Mouse (Mus musculus) urinary bladder, postnatal 36 days (tissue): ENCODE measurements at regions not wholly inside any gene's neighbourhood (a gene's known extent, or its start where the extent isn't known, plus 50 kb on each side); places are given as distances from the start of the nearest gene placed in this dataset.

Experiments
- DNase-seq, 2 experiments: peaks; one replicate each; pipeline ENCODE4 v3.0.0; 2022; ENCODE audit warnings: low spot score in 2 of 2, mixed read lengths in 1 of 2

GRCm38 (mm10) chr1:157957506-157957905, 398.6 kb downstream of the Brinp2 start:
- no peak for DNase-seq

- no peak for DNase-seq
Observed at GRCm38 (mm10) chr1:157964461-157964860, 391.7 kb downstream of the Brinp2 start.

GRCm38 (mm10) chr1:157969635-157970111, 386.5 kb downstream of the Brinp2 start:
- no peak for DNase-seq

GRCm38 (mm10) chr1:157973373-157974232, 382.5 kb downstream of the Brinp2 start:
- no peak for DNase-seq

GRCm38 (mm10) chr1:157974656-157975055, 381.5 kb downstream of the Brinp2 start:
- DNase-seq = no peak

- no peak for DNase-seq
Observed at GRCm38 (mm10) chr1:158019161-158019560, 337.0 kb downstream of the Brinp2 start.

- no peak for DNase-seq
Observed at GRCm38 (mm10) chr1:158039756-158040155, 316.4 kb downstream of the Brinp2 start.

GRCm38 (mm10) chr1:158040334-158040733, 315.8 kb downstream of the Brinp2 start:
- no peak for DNase-seq

- DNase-seq = no peak
Observed at GRCm38 (mm10) chr1:158052644-158053043, 303.5 kb downstream of the Brinp2 start.

- no peak for DNase-seq
Observed at GRCm38 (mm10) chr1:158054961-158055360, 301.2 kb downstream of the Brinp2 start.

- DNase-seq = no peak
Observed at GRCm38 (mm10) chr1:158056994-158057630, 299.0 kb downstream of the Brinp2 start.

GRCm38 (mm10) chr1:158057789-158058188, 298.3 kb downstream of the Brinp2 start:
- DNase-seq = no peak

GRCm38 (mm10) chr1:158061995-158062394, 294.1 kb downstream of the Brinp2 start:
- DNase-seq = no peak

- no peak for DNase-seq
Observed at GRCm38 (mm10) chr1:158082181-158082580, 273.9 kb downstream of the Brinp2 start.

GRCm38 (mm10) chr1:158085856-158086255, 270.3 kb downstream of the Brinp2 start:
- no peak for DNase-seq

GRCm38 (mm10) chr1:158097500-158097899, 258.6 kb downstream of the Brinp2 start:
- DNase-seq = no peak

GRCm38 (mm10) chr1:158119708-158120107, 236.4 kb downstream of the Brinp2 start:
- DNase-seq = no peak

GRCm38 (mm10) chr1:158124902-158125301, 231.2 kb downstream of the Brinp2 start:
- DNase-seq = no peak

GRCm38 (mm10) chr1:158126272-158126671, 229.9 kb downstream of the Brinp2 start:
- DNase-seq = no peak

GRCm38 (mm10) chr1:158129243-158129770, 226.8 kb downstream of the Brinp2 start:
- DNase-seq = no peak

- DNase-seq = no peak
Observed at GRCm38 (mm10) chr1:158147525-158147924, 208.6 kb downstream of the Brinp2 start.

- no peak for DNase-seq
Observed at GRCm38 (mm10) chr1:158148035-158148434, 208.1 kb downstream of the Brinp2 start.

GRCm38 (mm10) chr1:158161111-158161510, 195.0 kb downstream of the Brinp2 start:
- DNase-seq = no peak
